Mouse (Mus musculus): Measurements from ENCODE around the gene Slfn4. TPM values are rescaled to one million over a fixed set of nuclear protein-coding genes. Genes with fewer than 3 reads are reported as not detected.

Gene Slfn4
- polyA plus RNA-seq (2012; fragmentation: generic; extraction: Trizol) = under 1 TPM; 0.01 to 0.07 TPM

GRCm38 (mm10) chr11:83174948-83175539 is at the start of gene Slfn4:
Gene Slfn4, plus strand, starts transcription at chr11:83175186.

GRCm38 (mm10) chr11:83191134-83191893 is 16.3 kb downstream of the Slfn4 start, which contains the start of gene Slfn3:
Gene Slfn3, plus strand, starts transcription at chr11:83191330.

Other genes starting within 250 kb of the Slfn4 start
- under 1 TPM; 0.02 to 0.35 TPM for gene Slfn5, start 223.8 kb upstream of the Slfn4 start, polyA plus RNA-seq (2012; fragmentation: generic; extraction: Trizol)
- gene Slfn9, start 183.4 kb upstream of the Slfn4 start, polyA plus RNA-seq (2012; fragmentation: generic; extraction: Trizol) = under 1 TPM; 0.21 to 0.73 TPM
- under 1 TPM in 1 of 2 experiments, not detected in 1; 0.07 TPM for gene Slfn8, start 154.4 kb upstream of the Slfn4 start, polyA plus RNA-seq (2012; fragmentation: generic; extraction: Trizol)
- under 1 TPM in 1 of 2 experiments, not detected in 1; 0.12 TPM for gene Slfn2, start 110.1 kb upstream of the Slfn4 start, polyA plus RNA-seq (2012; fragmentation: generic; extraction: Trizol)
- not detected for gene Slfn1, start 58.3 kb upstream of the Slfn4 start, polyA plus RNA-seq (2012; fragmentation: generic; extraction: Trizol)
- under 1 TPM; 0.01 to 0.21 TPM for gene Slfn3, start 16.1 kb downstream of the Slfn4 start, polyA plus RNA-seq (2012; fragmentation: generic; extraction: Trizol)
- not detected for gene Slfn14, start 111.5 kb downstream of the Slfn4 start, polyA plus RNA-seq (2012; fragmentation: generic; extraction: Trizol)
- 10 to 100 TPM; 20.7 to 83.3 TPM for gene Ap2b1, start 123.8 kb downstream of the Slfn4 start, polyA plus RNA-seq (2012; fragmentation: generic; extraction: Trizol)
- gene Pex12, start 127.4 kb downstream of the Slfn4 start, polyA plus RNA-seq (2012; fragmentation: generic; extraction: Trizol) = 1 to 10 TPM; 2.5 to 9.6 TPM
- gene Rasl10b, start 234.0 kb downstream of the Slfn4 start, polyA plus RNA-seq (2012; fragmentation: generic; extraction: Trizol) = under 1 TPM; 0.07 to 0.08 TPM

Data from C3H10T1/2 (cell line).